Mouse (Mus musculus) bone marrow macrophage, adult 2 months (primary cell): Measurements from ENCODE around the gene Rph3al.

Experiments
- CTCF ChIP-seq: IDR thresholded peaks from 2 replicates; pipeline ENCODE4 v1.5.1; 2012; ENCODE audit warnings: low read depth, mild to moderate bottlenecking, low read length, moderate library complexity
- POLR2A ChIP-seq: IDR thresholded peaks from 2 replicates; pipeline ENCODE4 v1.6.1; 2012; ENCODE audit warnings: mild to moderate bottlenecking, low read depth, low read length, borderline replicate concordance

DNA sequence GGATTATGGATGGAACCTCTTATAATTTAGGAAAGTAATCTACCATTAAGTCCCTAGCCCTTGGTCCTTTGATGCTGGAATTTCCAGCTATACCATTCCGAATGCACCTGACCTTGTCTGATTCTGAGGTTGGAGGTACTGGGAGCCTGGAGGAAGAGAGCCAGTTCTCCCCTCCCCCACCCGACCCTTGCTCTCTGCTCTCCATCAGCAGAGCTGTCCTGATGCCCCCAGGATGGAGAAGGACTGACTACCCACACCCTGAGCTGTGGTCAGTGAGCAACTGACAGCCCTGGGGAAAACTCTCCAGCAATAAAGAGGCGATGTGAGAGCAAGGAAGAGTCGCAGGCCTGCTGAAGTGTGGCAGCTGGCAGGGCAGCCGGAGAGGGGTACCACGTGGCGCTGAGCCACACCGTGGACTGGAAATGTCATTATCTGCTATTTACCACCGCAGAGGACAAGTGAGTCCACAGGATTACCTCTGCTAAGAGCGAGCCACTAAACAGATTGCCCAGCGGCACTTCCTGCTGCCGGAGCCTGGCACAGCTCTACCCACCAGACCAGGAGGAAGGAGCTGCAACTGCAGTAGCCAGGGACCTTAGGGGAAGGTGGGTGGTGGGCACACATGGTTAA, 43.3 kb downstream of the Rph3al start:
- TF ChIP-seq CTCF (no peak), POLR2A (no peak)
